Mouse (Mus musculus) intestine, embryonic 16.5 days (tissue): ENCODE measurements around the gene Ttc29. TPM values are rescaled to one million over a fixed set of nuclear protein-coding genes. Genes with fewer than 3 reads are reported as not detected.

Experiments used
- ATAC-seq: fragments of 200-750 bp; cut with Nextera tagmentation; 2 replicates; pipeline ENCODE4 v1.8.0; 2017; ENCODE audit warnings: moderate TSS enrichment, moderate library complexity
- H3K27ac ChIP-seq: fragments of 300-500 bp; sonication (generic); 2 replicates; pipeline ENCODE4 v1.5.1; 2014; ENCODE audit warnings: mild to moderate bottlenecking, low read length
- H3K27me3 ChIP-seq: fragments of 300-500 bp; sonication (generic); replicated peaks from 2 replicates; pipeline ENCODE4 v1.6.1; 2014; ENCODE audit warnings: low read length, control low read depth, mixed read lengths; ENCODE audit not compliant: control insufficient read depth, insufficient read depth
- H3K36me3 ChIP-seq: fragments of 300-500 bp; sonication (generic); 2 replicates; pipeline ENCODE4 v1.6.1; 2014; ENCODE audit warnings: low read length, control low read depth; ENCODE audit not compliant: control insufficient read depth, insufficient read depth
- H3K4me1 ChIP-seq: fragments of 300-500 bp; sonication (generic); 2 replicates; pipeline ENCODE4 v1.6.1; 2014; ENCODE audit warnings: low read length, control low read depth, mixed read lengths; ENCODE audit not compliant: control insufficient read depth, insufficient read depth
- H3K4me2 ChIP-seq: fragments of 300-500 bp; sonication (generic); 2 replicates; pipeline ENCODE4 v1.6.1; 2014; ENCODE audit warnings: low read depth, low read length, control low read depth
- H3K4me3 ChIP-seq: fragments of 300-500 bp; sonication (generic); 2 replicates; pipeline ENCODE4 v1.5.1; 2014; ENCODE audit warnings: mild to moderate bottlenecking, low read length
- H3K9ac ChIP-seq: fragments of 300-500 bp; sonication (generic); 2 replicates; pipeline ENCODE4 v1.6.1; 2014; ENCODE audit warnings: low read depth, low read length
- H3K9me3 ChIP-seq: fragments of 300-500 bp; sonication (generic); 2 replicates; pipeline ENCODE4 v1.6.1; 2016; ENCODE audit warnings: low read length, control low read depth; ENCODE audit not compliant: control insufficient read depth
- WGBS: fragments of 180-500 bp; shearing (Covaris S2); extraction: QIAGEN DNeasy Blood & Tissue Kit; methylation state at CpG from one replicate; pipeline ENCODE4 v1.1.7; 2014; 5-methylcytosine and 5-hydroxymethylcytosine counted together
- polyA plus RNA-seq: library from polyadenylated mRNA; unstranded; fragments of >200 nt; fragmentation: Nextera tagmentation; extraction: Ambion mirVana; gene quantifications from 2 replicates; pipeline ENCODE4 v1.2.1, GENCODE M21; 2015

Ttc29 gene
- polyA plus RNA-seq, 1 experiment from 2014 or later = not detected

DNA sequence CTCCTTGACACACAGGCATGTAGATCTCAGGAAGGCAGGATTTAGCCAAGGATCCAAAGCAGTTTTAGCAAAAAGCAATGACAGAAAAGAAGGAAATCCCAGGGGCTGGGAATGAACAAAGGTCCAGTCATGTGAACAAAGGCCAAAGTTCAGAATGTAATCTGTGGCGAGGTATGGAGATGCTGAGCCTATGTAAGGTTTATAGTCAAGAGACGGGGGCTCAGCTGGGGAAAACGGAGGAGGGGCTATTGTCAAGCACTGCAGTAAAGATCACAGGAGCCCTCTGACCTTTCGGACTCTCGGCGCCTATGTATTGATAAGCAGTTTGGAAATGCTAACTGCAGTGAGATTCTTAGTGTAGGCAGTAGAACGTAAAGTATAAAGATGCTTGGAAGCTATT lies 90.5 kb downstream of the Ttc29 start:
- Histone ChIP-seq H3K9me3 (no peaks in the 10 kb centered on the region), H3K27ac (peak overlapping the region; percentile 68), H3K4me3 (no peak overlapping the region), H3K4me1 (no peaks in the 10 kb centered on the region), H3K27me3 (no peaks in the 10 kb centered on the region), H3K9ac (no peak overlapping the region), H3K36me3 (no peaks in the 10 kb centered on the region), H3K4me2 (no peak overlapping the region)
- ATAC-seq = peak; percentile 84
- 24% methylated on average over 7 of the region's 7 CpGs for WGBS

DNA sequence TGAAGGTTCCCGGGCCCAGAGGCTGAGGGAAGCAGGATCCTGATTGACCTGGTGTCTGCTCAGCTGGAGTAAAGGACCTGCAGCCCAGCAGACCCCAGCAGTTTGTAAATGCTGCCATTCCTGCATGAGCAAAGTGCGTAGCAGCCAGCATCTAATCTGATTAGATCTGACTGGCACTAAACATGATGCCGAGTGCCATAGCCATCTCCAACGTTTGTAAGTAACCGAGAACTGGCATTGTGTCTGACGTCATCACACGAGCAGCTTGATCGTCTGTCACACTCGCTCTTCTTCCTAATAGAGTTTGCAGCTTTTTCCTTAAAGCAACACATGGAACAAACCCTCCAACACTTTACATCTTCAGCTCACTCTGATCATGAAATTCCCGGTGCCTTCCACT lies 93.5 kb downstream of the Ttc29 start:
- H3K36me3 ChIP-seq = no peaks in the 10 kb centered on the region
- no peak for ATAC-seq
- no peaks in the 10 kb centered on the region for H3K27me3 ChIP-seq
- H3K4me1 ChIP-seq = no peaks in the 10 kb centered on the region
- H3K4me3 ChIP-seq = no peak overlapping the region
- no peak overlapping the region for H3K9ac ChIP-seq
- 65% methylated on average over 10 of the region's 10 CpGs for WGBS
- H3K9me3 ChIP-seq = no peaks in the 10 kb centered on the region
- no peak overlapping the region for H3K4me2 ChIP-seq
- no peak overlapping the region for H3K27ac ChIP-seq

DNA sequence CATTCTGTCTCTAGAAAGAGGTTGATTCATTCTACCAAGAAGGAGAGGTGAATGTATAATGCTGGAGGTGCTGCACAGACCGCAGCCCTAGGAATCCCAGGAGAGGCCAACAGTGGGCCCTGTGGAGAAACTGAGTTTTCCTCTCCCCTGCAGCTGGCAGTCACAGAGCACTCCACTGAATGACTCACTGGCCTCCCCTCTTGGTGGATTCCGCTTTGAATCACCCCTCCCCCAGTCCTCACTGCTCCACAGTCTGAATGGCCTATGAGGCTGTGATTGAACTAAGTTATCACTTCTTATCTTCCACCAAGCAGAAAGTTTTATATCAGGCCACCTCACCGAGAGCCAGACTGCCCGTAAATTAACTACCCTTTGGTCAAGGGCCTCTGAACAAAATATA lies 94.0 kb downstream of the Ttc29 start:
- Histone ChIP-seq H3K4me2 (no peak overlapping the region), H3K9me3 (no peaks in the 10 kb centered on the region), H3K27ac (no peak overlapping the region), H3K36me3 (no peaks in the 10 kb centered on the region), H3K4me1 (no peaks in the 10 kb centered on the region), H3K9ac (no peak overlapping the region), H3K4me3 (no peak overlapping the region), H3K27me3 (no peaks in the 10 kb centered on the region)
- 43% methylated on average over 4 of the region's 4 CpGs for WGBS
- ATAC-seq = peak; percentile 77

DNA sequence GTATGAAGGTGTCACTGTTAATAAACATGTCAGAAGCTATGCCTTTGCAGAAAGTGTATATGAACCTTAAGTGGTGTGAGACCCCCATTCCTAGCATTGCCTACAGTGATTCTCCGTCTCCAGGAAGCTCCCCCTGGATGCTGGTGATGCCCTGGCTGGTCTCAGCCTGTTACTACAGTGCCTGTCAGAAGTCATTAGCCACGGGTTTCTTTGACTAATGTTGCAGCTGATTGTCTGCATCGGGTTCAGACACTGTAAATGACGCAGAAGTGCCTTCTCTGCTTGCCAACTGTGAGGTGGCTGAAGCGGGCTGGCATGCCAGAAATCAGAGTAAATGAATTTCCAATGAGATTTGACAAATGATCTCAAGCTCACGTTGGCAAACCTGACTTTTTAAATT lies 96.4 kb downstream of the Ttc29 start:
- H3K4me1 ChIP-seq = no peaks in the 10 kb centered on the region
- H3K4me3 ChIP-seq = no peak overlapping the region
- H3K9me3 ChIP-seq = no peaks in the 10 kb centered on the region
- no peak overlapping the region for H3K9ac ChIP-seq
- H3K4me2 ChIP-seq = no peak overlapping the region
- no peak for ATAC-seq
- H3K36me3 ChIP-seq = no peaks in the 10 kb centered on the region
- WGBS = 65% methylated on average over 6 of the region's 6 CpGs
- H3K27me3 ChIP-seq = no peaks in the 10 kb centered on the region
- no peak overlapping the region for H3K27ac ChIP-seq

DNA sequence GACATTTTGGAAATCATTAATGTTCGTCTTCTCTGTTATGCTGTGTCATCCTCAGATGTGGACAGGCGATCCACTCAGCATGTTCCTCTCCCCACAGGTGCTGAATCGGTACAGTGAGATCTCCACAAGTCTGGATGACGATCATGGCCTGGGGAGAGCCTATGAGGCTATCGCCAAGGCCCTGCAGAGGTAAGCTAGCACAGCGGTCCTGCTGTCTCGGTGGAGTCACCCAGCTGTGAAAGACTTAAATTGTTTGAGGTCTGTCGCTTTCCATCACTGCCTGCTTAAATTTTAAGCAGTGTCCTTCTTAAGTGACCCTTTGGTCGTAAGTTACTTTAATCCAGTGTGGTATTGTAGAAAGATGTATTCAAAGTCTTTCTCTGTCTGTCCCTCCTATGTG lies 102.5 kb downstream of the Ttc29 start:
- Histone ChIP-seq H3K9me3 (no peaks in the 10 kb centered on the region), H3K27me3 (no peaks in the 10 kb centered on the region), H3K4me3 (no peak overlapping the region), H3K27ac (no peak overlapping the region), H3K9ac (no peak overlapping the region), H3K4me2 (no peak overlapping the region), H3K4me1 (no peaks in the 10 kb centered on the region), H3K36me3 (no peaks in the 10 kb centered on the region)
- ATAC-seq = no peak
- whole genome bisulfite sequencing = 64% methylated on average over 9 of the region's 9 CpGs

DNA sequence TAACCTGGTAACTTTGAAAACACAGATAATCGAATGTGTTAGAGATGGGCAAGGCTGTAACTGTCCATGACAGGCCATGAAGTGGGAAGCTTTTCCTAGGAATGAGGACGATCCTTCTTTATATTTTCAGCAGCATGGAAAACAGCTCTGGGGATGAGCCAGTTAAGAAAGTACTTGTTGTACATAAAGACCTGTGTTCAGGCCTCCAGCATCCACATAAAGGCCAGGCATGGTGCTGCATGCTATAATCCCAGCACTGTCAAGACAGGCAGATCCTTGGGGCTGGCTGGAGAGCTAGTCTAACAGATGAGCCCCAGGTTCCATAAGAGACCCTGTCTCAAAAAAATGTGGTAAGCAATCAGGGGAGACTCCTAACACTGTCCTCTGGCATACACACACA lies 104.6 kb downstream of the Ttc29 start:
- Histone ChIP-seq H3K27ac (no peak overlapping the region), H3K9me3 (no peaks in the 10 kb centered on the region), H3K4me3 (no peak overlapping the region), H3K4me2 (no peak overlapping the region), H3K27me3 (no peaks in the 10 kb centered on the region), H3K36me3 (no peaks in the 10 kb centered on the region), H3K9ac (no peak overlapping the region), H3K4me1 (no peaks in the 10 kb centered on the region)
- WGBS = 87% methylated on average over 2 of the region's 2 CpGs
- no peak for ATAC-seq

DNA sequence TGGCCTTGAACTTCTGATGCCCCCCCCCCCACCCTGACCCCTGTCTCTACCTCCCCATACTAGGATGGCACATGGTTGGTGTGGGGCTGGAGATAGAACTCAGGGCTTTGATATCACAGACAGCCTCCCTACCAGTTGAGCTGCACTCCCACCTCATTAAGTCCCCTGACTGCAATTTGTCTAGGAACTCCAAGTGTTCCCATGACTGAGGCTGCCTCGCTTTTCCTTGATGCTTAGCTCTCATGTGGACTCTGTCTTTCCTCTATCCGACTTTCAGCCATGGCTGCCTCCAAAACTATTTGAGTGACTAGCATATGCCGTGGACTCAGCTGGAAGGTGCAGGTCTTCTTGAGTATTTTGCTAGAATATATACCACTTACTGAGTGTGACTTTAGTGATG lies 110.3 kb downstream of the Ttc29 start:
- no peak for ATAC-seq
- H3K9me3 ChIP-seq = no peaks in the 10 kb centered on the region
- no peak overlapping the region for H3K4me2 ChIP-seq
- no peak overlapping the region for H3K9ac ChIP-seq
- no peaks in the 10 kb centered on the region for H3K27me3 ChIP-seq
- H3K4me1 ChIP-seq = no peaks in the 10 kb centered on the region
- H3K27ac ChIP-seq = no peak overlapping the region
- no peak overlapping the region for H3K4me3 ChIP-seq
- 86% methylated on average over 3 of the region's 3 CpGs for WGBS
- H3K36me3 ChIP-seq = no peaks in the 10 kb centered on the region

DNA sequence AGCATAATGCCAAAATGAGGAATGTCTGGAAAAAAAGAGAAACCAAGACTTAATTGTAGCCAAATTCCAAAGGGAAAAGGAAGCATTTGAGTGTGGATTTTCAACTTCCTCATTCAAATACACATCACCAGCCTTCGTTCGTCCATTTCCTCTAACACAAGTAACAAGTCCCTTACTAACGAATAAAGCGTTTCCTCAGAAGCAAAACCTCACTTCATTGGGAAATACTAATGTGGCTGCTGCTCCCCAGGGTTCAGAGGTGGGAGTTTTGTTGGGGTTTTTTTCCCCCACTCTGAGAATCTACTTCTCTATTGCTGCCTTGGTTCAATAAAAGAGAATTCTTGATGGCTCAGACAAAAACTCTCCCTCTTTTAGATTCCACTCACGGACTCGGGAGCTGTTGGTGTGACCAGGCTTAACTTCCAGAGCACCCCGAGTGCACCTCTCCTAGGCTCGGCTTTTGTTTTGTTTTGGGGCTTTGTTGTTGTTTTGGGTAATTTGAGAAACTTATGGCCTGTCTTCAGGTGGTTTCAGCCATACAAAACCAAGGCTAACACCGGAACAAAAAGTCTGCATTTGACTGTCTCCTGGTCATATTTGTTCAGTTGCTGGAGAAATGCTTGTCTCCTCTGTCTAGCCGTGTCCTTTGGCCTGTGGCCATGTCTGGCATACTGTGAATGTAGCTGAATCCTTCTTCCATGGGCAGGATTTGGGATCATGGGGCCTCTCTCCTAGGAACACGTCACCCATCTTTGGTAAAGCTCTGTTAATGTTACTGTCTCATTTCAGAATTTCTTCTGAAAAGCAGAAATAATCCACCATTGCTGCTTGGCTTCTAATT lies 127.8 kb downstream of the Ttc29 start:
- no peak overlapping the region for H3K4me2 ChIP-seq
- H3K36me3 ChIP-seq = no peaks in the 10 kb centered on the region
- H3K4me3 ChIP-seq = no peak overlapping the region
- no peaks in the 10 kb centered on the region for H3K27me3 ChIP-seq
- H3K4me1 ChIP-seq = no peaks in the 10 kb centered on the region
- no peak overlapping the region for H3K27ac ChIP-seq
- H3K9me3 ChIP-seq = no peaks in the 10 kb centered on the region
- no peak for ATAC-seq
- H3K9ac ChIP-seq = no peak overlapping the region
- WGBS = 78% methylated on average over 11 of the region's 11 CpGs

DNA sequence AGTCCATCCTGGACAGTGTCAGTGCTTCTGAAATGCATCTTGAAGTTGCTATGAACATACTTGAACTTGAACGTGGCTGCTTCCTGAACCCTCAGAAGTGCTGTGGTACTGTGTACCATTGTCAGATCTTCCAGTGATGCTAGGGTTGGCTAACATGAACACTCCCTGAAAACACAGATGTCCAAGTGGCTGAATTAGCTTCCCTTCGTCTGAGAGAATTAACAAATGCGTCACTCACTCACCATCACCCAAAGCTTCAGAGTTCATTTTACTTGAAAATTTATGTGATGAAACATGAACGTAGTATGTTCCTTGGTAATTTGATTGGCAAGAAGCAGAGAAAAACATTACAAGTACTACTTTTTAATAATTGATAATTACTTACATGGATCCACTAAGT lies 129.1 kb downstream of the Ttc29 start:
- H3K27ac ChIP-seq = no peak overlapping the region
- no peaks in the 10 kb centered on the region for H3K4me1 ChIP-seq
- WGBS = 80% methylated on average over 4 of the region's 4 CpGs
- no peaks in the 10 kb centered on the region for H3K9me3 ChIP-seq
- no peak for ATAC-seq
- H3K4me2 ChIP-seq = no peak overlapping the region
- no peak overlapping the region for H3K9ac ChIP-seq
- H3K4me3 ChIP-seq = no peak overlapping the region
- H3K36me3 ChIP-seq = no peaks in the 10 kb centered on the region
- H3K27me3 ChIP-seq = no peaks in the 10 kb centered on the region

DNA sequence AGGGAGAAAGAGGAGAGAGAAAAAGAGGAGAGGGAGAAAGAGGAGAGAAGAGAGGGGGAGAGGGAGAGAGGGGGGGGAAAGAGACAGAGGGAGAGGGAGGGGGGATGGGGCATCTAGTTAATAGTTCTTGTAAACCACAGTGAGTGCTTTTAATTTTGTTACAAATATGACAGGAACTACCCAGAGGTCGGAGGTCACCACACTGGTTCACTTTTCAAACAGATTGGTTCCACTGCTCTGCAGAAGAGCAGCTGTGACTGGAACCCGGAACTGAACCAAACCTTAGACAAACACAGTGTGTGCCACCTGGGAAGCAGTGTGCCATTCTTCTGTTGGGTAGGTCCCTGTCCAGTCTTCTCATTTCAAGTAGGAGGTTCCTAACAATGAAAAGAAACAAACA lies 130.9 kb downstream of the Ttc29 start:
- no peaks in the 10 kb centered on the region for H3K36me3 ChIP-seq
- no peak overlapping the region for H3K4me2 ChIP-seq
- no peaks in the 10 kb centered on the region for H3K4me1 ChIP-seq
- H3K4me3 ChIP-seq = no peak overlapping the region
- H3K27me3 ChIP-seq = no peaks in the 10 kb centered on the region
- 58% methylated on average over 2 of the region's 2 CpGs for WGBS
- ATAC-seq = no peak
- no peaks in the 10 kb centered on the region for H3K9me3 ChIP-seq
- H3K27ac ChIP-seq = no peak overlapping the region
- H3K9ac ChIP-seq = no peak overlapping the region
